ENCODE assay signal across 12 mouse cellular contexts in genomic region chr1:156677230-156677629, GRCm38 (mm10).
"Had no signal": no experiment of that assay in that cellular context is flagged by ENCODE, and none has a peak within 500 bp of the region (broad histone marks: within the 10 kb centered on the region; RNA-seq: fewer than 3 reads in every experiment).

No protein-coding gene starts in this region.

- H3K27ac ChIP-seq: kidney, postnatal 0 days; layer of hippocampus, adult 2 months; left cerebral cortex, adult 2 months; liver, embryonic 13.5 days had no signal

- H3K27me3 ChIP-seq: liver, embryonic 13.5 days had no signal

- H3K4me3 ChIP-seq: layer of hippocampus, adult 2 months; left cerebral cortex, adult 2 months; liver, embryonic 13.5 days had no signal

- H3K9me3 ChIP-seq: liver, embryonic 13.5 days had no signal

- H3K9ac ChIP-seq: liver, embryonic 13.5 days had no signal

- H3K4me2 ChIP-seq: liver, embryonic 13.5 days; midbrain, embryonic 11.5 days had no signal

- DNase-seq: layer of hippocampus, adult 9-11 months; liver, embryonic 13.5 days; lung, adult 2 months; lung, postnatal 36 days; midbrain, embryonic 14.5 days; thymus, adult 2 months; thymus, postnatal 14 days; thymus, postnatal 4 days had no signal
